Mouse (Mus musculus): ENCODE data around the gene Fzr1. TPM values are rescaled to one million over a fixed set of nuclear protein-coding genes. Genes with fewer than 3 reads are reported as not detected.
A peak's percentile ranks its signal among the peaks of the same experiment; 100 is the strongest.

The Fzr1 gene
- polyA plus RNA-seq, 1 experiment from 2014 or later: 83.0 TPM

DNA sequence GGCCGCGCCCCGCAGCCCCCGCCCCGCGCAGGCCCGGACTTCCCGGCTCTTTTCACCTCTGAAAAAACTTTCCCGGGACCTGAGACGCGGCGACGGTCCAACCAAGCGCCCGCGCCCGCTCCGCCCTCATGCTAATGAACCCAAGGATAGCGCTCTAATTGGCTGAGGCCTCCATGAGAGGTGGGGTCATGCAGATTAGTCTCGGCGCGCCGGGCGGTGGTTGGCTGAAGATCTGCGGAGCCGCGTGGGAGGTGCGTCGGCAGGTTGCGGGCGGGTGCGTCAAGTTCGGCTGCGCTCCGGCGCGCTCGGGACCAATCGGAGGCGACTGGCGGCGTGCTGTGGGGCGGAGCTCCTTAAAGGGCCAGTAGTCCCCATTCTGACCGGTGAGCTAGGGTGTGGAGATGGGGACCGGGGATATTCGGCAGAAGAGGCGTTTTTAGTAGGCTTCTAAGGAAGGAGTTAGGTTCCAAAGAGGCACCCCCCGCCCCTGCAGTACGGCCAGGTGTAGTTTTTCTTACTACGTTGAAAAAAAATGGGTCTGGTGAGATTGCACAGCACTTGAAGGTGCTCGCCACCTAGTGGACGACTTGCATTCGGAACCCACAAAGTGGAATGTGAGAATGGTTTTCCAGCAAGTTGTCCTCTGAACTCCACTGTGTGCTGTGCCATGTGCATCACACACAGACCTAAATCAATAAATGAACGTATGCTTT lies 27.8 kb downstream of the Fzr1 start, which contains the start of gene Hmg20b:
Gene Hmg20b (minus strand): TSS at position 130 of the 713 bp plus-strand sequence.
- peaks cover 13% of the 10 kb centered on the region; the same call in 1 of the 2 replicates for H3K4me1 ChIP-seq (replicated peaks; ENCODE audit: control insufficient read depth, insufficient read depth, low read length)
- H3K27me3 ChIP-seq (ENCODE audit: control insufficient read depth, insufficient read depth, low read length): peaks cover 7% of the 10 kb centered on the region; the same call in 1 of the 2 replicates
- H3K4me2 ChIP-seq (replicated peaks; ENCODE audit: low read depth, low read length): peak within 1 kb of the TSS; percentile 89
- H3K9me3 ChIP-seq (ENCODE audit: control insufficient read depth, low read length): no peaks in the 10 kb centered on the region
- WGBS: under 1% methylated on average over 54 of the region's 54 CpGs
- peak within 1 kb of the TSS; percentile 88 for H3K9ac ChIP-seq (ENCODE audit: low read depth, low read length)
- H3K27ac ChIP-seq (ENCODE audit: low read depth, low read length): peak within 1 kb of the TSS; percentile 68; the same call in 1 of the 2 replicates
- H3K4me3 ChIP-seq (ENCODE audit: low read depth, low read length): peak within 1 kb of the TSS; percentile 90
- peak; percentile 97 for DNase-seq (ENCODE audit: low spot score)
- peak; percentile 95 for ATAC-seq (ENCODE audit: low FRiP score)
- no peaks in the 10 kb centered on the region for H3K36me3 ChIP-seq (ENCODE audit: control insufficient read depth, insufficient read depth, low read length)

DNA sequence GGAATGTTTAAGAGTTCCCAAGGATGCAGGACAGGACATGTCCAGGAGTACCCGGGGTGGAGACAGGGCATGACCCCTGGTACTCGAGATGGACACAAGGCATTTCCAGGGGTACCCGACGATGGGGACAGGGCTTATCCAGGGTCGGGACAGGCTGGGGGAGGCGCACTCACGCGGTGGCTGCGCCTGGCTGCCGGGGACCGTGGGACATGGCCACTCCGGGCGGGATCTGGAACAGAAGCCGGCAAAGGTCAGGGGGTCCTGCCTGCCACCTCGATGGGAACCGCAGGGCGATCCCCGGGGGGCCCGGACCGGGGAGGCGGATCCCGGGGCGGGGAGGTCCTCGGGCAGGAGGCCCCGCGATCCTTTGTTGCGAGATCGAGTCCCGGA lies 28.4 kb downstream of the Fzr1 start:
- 0% methylated on average over 22 of the region's 29 CpGs for WGBS
- Histone ChIP-seq H3K9me3 (ENCODE audit: control insufficient read depth, low read length) (no peaks in the 10 kb centered on the region), H3K36me3 (ENCODE audit: control insufficient read depth, insufficient read depth, low read length) (no peaks in the 10 kb centered on the region; the same call in 1 of the 2 replicates), H3K4me2 (replicated peaks; ENCODE audit: low read depth, low read length) (peak overlapping the region; percentile 89), H3K9ac (ENCODE audit: low read depth, low read length) (peak overlapping the region; percentile 88), H3K4me3 (ENCODE audit: low read depth, low read length) (peak overlapping the region; percentile 90), H3K27me3 (ENCODE audit: control insufficient read depth, insufficient read depth, low read length) (peaks cover 10% of the 10 kb centered on the region; the same call in 1 of the 2 replicates), H3K4me1 (replicated peaks; ENCODE audit: control insufficient read depth, insufficient read depth, low read length) (peaks cover 13% of the 10 kb centered on the region; the same call in 1 of the 2 replicates), H3K27ac (ENCODE audit: low read depth, low read length) (peak overlapping the region; percentile 68; the same call in 1 of the 2 replicates)
- DNase-seq (ENCODE audit: low spot score) (no peak), ATAC-seq (ENCODE audit: low FRiP score) (peak; percentile 48)

- Histone ChIP-seq H3K4me1 (replicated peaks; ENCODE audit: control insufficient read depth, insufficient read depth, low read length) (peaks cover 13% of the 10 kb centered on the region; the same call in 1 of the 2 replicates), H3K4me3 (ENCODE audit: low read depth, low read length) (peak overlapping the region; percentile 90), H3K9me3 (ENCODE audit: control insufficient read depth, low read length) (no peaks in the 10 kb centered on the region), H3K27ac (ENCODE audit: low read depth, low read length) (no peak overlapping the region), H3K27me3 (ENCODE audit: control insufficient read depth, insufficient read depth, low read length) (peaks cover 17% of the 10 kb centered on the region), H3K4me2 (replicated peaks; ENCODE audit: low read depth, low read length) (peak overlapping the region; percentile 89), H3K36me3 (ENCODE audit: control insufficient read depth, insufficient read depth, low read length) (no peaks in the 10 kb centered on the region; the same call in 1 of the 2 replicates), H3K9ac (ENCODE audit: low read depth, low read length) (peak overlapping the region; percentile 88)
- ATAC-seq (ENCODE audit: low FRiP score) (no peak), DNase-seq (ENCODE audit: low spot score) (no peak)
- 3% methylated on average over 11 of the region's 12 CpGs for WGBS
Observed at GRCm38 (mm10) chr10:81349146-81349545, 29.2 kb downstream of the Fzr1 start.

DNA sequence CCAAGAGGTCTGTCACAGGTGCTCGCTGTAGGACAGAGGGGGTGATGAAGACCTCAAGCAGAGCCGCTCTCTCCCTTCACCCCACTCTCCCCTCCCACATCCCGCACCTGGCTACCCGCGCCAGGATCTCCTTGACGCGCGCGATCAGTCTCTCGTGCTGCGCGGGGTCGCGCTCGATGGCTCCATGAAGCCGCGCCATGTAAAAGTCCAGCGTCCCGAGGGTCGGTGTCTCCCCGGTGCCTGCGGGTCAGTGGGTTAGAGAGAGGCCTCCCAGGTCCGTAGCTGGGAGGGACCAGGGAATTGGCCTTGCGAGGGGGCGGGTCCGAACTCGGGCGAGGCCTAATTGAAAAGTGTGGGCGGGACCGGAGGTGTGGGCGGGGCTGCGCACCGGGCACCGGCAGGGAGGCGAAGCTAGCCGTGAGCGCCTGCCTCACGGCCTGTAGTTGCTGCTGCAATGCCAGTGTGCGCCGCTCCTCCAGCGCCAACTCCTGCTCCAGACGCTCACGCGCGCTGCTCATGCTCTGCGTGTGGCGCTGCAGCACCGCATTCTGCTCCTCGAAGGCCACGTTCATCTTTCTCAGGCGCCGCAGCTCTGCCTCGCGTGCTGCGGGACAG lies 31.8 kb downstream of the Fzr1 start:
- ATAC-seq (ENCODE audit: low FRiP score): no peak
- 0 out of 2 replicates have a peak overlapping the region, but pooled peaks have one; percentile 24 for H3K27ac ChIP-seq (ENCODE audit: low read depth, low read length)
- peak overlapping the region; percentile 36 for H3K4me2 ChIP-seq (replicated peaks; ENCODE audit: low read depth, low read length)
- H3K9me3 ChIP-seq (ENCODE audit: control insufficient read depth, low read length): no peaks in the 10 kb centered on the region
- WGBS: 4% methylated on average over 53 of the region's 55 CpGs
- no peaks in the 10 kb centered on the region; the same call in 1 of the 2 replicates for H3K36me3 ChIP-seq (ENCODE audit: control insufficient read depth, insufficient read depth, low read length)
- peak overlapping the region; percentile 14 for H3K4me3 ChIP-seq (ENCODE audit: low read depth, low read length)
- H3K27me3 ChIP-seq (ENCODE audit: control insufficient read depth, insufficient read depth, low read length): peaks cover 40% of the 10 kb centered on the region
- DNase-seq (ENCODE audit: low spot score): peak; percentile 68
- peaks cover 16% of the 10 kb centered on the region; the same call in 1 of the 2 replicates for H3K4me1 ChIP-seq (replicated peaks; ENCODE audit: control insufficient read depth, insufficient read depth, low read length)
- 0 out of 2 replicates have a peak overlapping the region, but pooled peaks have one; percentile 11 for H3K9ac ChIP-seq (ENCODE audit: low read depth, low read length)

- Histone ChIP-seq H3K9ac (ENCODE audit: low read depth, low read length) (no peak overlapping the region), H3K9me3 (ENCODE audit: control insufficient read depth, low read length) (no peaks in the 10 kb centered on the region), H3K36me3 (ENCODE audit: control insufficient read depth, insufficient read depth, low read length) (no peaks in the 10 kb centered on the region; the same call in 1 of the 2 replicates), H3K4me1 (replicated peaks; ENCODE audit: control insufficient read depth, insufficient read depth, low read length) (peaks cover 13% of the 10 kb centered on the region; the same call in 1 of the 2 replicates), H3K27me3 (ENCODE audit: control insufficient read depth, insufficient read depth, low read length) (peaks cover 42% of the 10 kb centered on the region), H3K27ac (ENCODE audit: low read depth, low read length) (no peak overlapping the region), H3K4me2 (replicated peaks; ENCODE audit: low read depth, low read length) (no peak overlapping the region), H3K4me3 (ENCODE audit: low read depth, low read length) (no peak overlapping the region)
- no peak for DNase-seq (ENCODE audit: low spot score)
- 90% methylated on average over 4 of the region's 4 CpGs for WGBS
- ATAC-seq (ENCODE audit: low FRiP score): no peak
Observed at GRCm38 (mm10) chr10:81345162-81345534, 33.2 kb downstream of the Fzr1 start.

GRCm38 (mm10) chr10:81344421-81345161 lies 33.7 kb downstream of the Fzr1 start:
- H3K4me2 ChIP-seq (replicated peaks; ENCODE audit: low read depth, low read length): no peak overlapping the region
- H3K27me3 ChIP-seq (ENCODE audit: control insufficient read depth, insufficient read depth, low read length): peaks cover 42% of the 10 kb centered on the region
- ATAC-seq (ENCODE audit: low FRiP score) (no peak), DNase-seq (ENCODE audit: low spot score) (no peak)
- H3K4me1 ChIP-seq (replicated peaks; ENCODE audit: control insufficient read depth, insufficient read depth, low read length): peaks cover 13% of the 10 kb centered on the region; the same call in 1 of the 2 replicates
- no peak overlapping the region for H3K9ac ChIP-seq (ENCODE audit: low read depth, low read length)
- H3K36me3 ChIP-seq (ENCODE audit: control insufficient read depth, insufficient read depth, low read length): no peaks in the 10 kb centered on the region; the same call in 1 of the 2 replicates
- H3K9me3 ChIP-seq (ENCODE audit: control insufficient read depth, low read length): no peaks in the 10 kb centered on the region
- WGBS: 60% methylated on average over 8 of the region's 8 CpGs
- H3K27ac ChIP-seq (ENCODE audit: low read depth, low read length): no peak overlapping the region
- no peak overlapping the region for H3K4me3 ChIP-seq (ENCODE audit: low read depth, low read length)

- no peaks in the 10 kb centered on the region for H3K9me3 ChIP-seq (ENCODE audit: control insufficient read depth, low read length)
- peak within 1 kb of the TSS; percentile 50 for H3K9ac ChIP-seq (ENCODE audit: low read depth, low read length)
- no peaks in the 10 kb centered on the region; the same call in 1 of the 2 replicates for H3K36me3 ChIP-seq (ENCODE audit: control insufficient read depth, insufficient read depth, low read length)
- 4% methylated on average over 62 of the region's 67 CpGs for WGBS
- ATAC-seq (ENCODE audit: low FRiP score) (no peak), DNase-seq (ENCODE audit: low spot score) (no peak)
- peak within 1 kb of the TSS; percentile 30 for H3K4me3 ChIP-seq (ENCODE audit: low read depth, low read length)
- peaks cover 42% of the 10 kb centered on the region for H3K27me3 ChIP-seq (ENCODE audit: control insufficient read depth, insufficient read depth, low read length)
- H3K27ac ChIP-seq (ENCODE audit: low read depth, low read length): no peak within 1 kb of the TSS
- H3K4me2 ChIP-seq (replicated peaks; ENCODE audit: low read depth, low read length): peak within 1 kb of the TSS; percentile 65
- peaks cover 6% of the 10 kb centered on the region; the same call in 1 of the 2 replicates for H3K4me1 ChIP-seq (replicated peaks; ENCODE audit: control insufficient read depth, insufficient read depth, low read length)
Observed at GRCm38 (mm10) chr10:81342686-81343505, 35.4 kb downstream of the Fzr1 start, which contains the start of gene Gipc3. TSS of gene Gipc3 (minus strand) at chr10:81343266.
